In genomic region chr8:61896742-61897141, GRCm38 (mm10) we compare ENCODE assay signal across 10 mouse cellular contexts. TPM values are rescaled to one million over a fixed set of nuclear protein-coding genes. Genes with fewer than 3 reads are reported as not detected.
"Had no signal": no experiment of that assay in that cellular context is flagged by ENCODE, and none has a peak within 500 bp of the region (broad histone marks: within the 10 kb centered on the region; RNA-seq: fewer than 3 reads in every experiment).

No protein-coding gene starts in this region.

- DNase-seq: kidney, adult 8-10 months; kidney, postnatal 25 days; right cerebral cortex, postnatal 14 days; thymus, postnatal 36 days had no signal

- H3K27me3 ChIP-seq: liver, embryonic 12.5 days had no signal

- H3K36me3 ChIP-seq: limb, embryonic 10.5 days; liver, embryonic 12.5 days had no signal

- H3K9ac ChIP-seq: liver, embryonic 12.5 days had no signal

- ATAC-seq: liver, embryonic 12.5 days; midbrain, embryonic 16.5 days had no signal

- H3K4me1 ChIP-seq: limb, embryonic 10.5 days; liver, embryonic 12.5 days had no signal

- H3K9me3 ChIP-seq: limb, embryonic 10.5 days; liver, embryonic 12.5 days; megakaryocyte, embryonic 14.5 days had no signal

- H3K4me3 ChIP-seq: left cerebral cortex, adult 2 months; limb, embryonic 10.5 days; liver, embryonic 12.5 days had no signal

- H3K4me2 ChIP-seq: liver, embryonic 12.5 days; midbrain, embryonic 11.5 days had no signal

- H3K27ac ChIP-seq: left cerebral cortex, adult 2 months; limb, embryonic 10.5 days; liver, embryonic 12.5 days had no signal

RNA-seq across cellular contexts. Expression of gene Ddx60, which starts 31.1 kb away (rescaled TPM):
- polyA plus RNA-seq: limb, embryonic 10.5 days had no signal
